Mouse (Mus musculus) adrenal gland, adult 2 months (tissue): Measurements from ENCODE around the gene Vps25. TPM values are rescaled to one million over a fixed set of nuclear protein-coding genes. Genes with fewer than 3 reads are reported as not detected.
A peak's percentile ranks its signal among the peaks of the same experiment; 100 is the strongest.

Experiments used
- DNase-seq: peaks from one replicate; pipeline ENCODE4 v3.0.0; 2021
- polyA plus RNA-seq: library from polyadenylated mRNA; depleted of rRNA; stranded (reverse); fragments of >200 nt; gene quantifications from 2 replicates; pipeline ENCODE4 v1.2.3, GENCODE M21; 2012
- total RNA-seq, 2 experiments: library from RNA; stranded (reverse); gene quantifications; 2 replicates each; pipeline ENCODE4 v1.2.3; 2021

The Vps25 gene
- total and polyA plus RNA-seq, 3 experiments: 102 to 186 (median 116) TPM

DNA sequence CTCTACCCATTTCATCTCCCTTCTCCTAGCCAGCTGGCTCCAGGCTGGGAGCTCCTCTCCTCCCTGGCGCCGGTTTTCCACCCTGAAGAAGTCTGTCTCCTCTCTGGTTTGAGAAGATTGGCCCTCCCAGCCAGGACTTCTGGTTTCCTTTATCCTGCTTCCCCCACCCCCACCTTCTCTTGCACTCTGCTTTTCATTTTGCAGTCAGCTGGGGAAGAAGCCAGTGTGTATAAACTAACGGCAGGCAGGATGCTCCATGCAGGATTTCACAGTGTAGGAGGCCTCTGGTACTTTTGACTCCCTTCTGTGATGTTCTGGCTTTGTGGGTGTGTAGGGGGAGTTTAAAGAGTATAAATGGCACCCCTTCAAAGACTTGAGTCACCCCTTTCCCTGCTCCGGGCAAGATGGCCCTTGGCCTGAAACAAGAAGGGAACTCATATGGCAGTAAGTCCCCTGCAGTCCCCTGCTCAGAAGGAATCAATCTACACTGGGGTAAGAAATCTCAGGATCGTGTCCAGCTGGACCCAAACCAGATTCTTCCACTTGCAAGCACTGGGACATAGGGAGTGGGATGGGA, 15.3 kb upstream of the Vps25 start:
- DNase-seq: no peak

DNA sequence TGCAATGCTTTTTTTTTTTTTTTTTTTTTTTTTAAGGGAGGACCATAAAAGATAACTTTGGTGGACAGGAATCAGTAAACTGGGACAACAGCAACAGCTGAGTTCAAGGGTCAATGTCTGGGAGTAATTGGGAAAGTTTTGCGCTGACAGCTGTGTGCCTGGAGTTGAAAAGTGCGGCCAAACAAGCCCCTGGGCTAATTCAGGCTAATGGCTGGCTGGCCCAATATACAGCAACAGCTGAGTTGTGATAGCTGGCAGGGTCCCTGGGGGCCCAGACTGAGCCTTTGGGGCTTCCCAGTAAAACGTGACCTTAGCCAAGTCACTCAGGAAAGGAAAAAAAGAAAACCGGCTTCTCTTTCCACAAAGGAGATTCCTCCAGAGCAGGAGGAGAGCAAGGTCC, 8.4 kb upstream of the Vps25 start:
- DNase-seq: no peak

DNA sequence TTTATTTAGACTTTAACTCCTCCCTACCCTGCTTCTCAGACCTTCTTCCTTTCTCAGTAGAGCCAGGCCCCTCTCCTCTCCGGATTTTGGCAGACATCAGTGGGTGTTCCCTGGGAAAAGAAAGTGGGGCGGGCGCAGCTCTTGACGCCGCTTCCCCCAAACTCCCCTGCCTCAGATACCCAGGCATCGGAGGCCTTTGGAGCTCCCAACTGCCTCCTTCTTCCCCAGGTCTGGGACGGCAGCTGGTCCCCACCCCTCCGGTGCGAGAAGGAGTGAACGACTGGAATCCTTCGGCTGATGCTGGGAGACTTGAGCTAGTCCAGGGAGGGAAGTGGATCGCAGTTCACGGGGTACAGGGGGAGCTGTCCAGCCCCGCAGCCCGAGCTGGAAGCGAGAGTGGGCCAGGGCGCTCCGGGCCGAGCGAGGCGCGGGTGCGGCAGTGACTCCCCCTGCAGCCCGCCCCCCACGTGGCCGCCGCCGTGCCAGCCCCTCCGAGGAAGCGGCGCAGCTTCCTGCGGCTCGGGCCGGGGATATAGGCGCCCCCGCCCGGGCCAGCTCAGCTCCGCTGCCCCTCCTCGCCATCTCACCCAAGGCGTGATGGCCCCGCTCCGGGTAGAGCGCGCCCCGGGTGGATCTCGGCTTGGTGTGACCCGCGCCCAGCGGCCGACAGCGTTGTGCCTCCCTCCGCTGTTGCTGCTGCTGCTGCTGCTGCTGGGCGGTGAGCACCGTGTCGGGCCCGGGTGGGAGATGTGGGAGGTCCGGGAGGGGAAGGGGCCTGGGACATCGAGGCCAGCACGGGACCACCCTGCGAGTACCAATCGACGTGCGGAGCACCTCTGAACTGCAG, 7.4 kb upstream of the Vps25 start, which contains the start of gene Ramp2:
Ramp2 (plus strand) TSS at position 174 of the 847 bp plus-strand sequence.
- DNase-seq: peak; percentile 65

DNA sequence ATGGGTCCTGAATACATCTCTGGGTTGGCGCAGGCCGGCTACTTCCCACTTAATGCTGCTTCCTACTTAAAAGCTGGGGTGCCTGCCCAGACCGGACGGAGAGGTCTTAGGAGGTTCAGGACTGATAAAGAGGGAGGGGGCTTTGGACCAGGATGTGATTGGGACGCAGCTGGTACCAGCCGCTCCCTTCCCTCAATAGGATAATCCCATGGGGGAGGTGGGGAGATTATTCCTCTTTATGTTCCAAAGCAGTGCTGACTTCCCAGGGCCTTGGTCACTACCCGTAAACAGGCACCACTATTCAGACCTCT, 6.8 kb upstream of the Vps25 start:
- no peak for DNase-seq

DNA sequence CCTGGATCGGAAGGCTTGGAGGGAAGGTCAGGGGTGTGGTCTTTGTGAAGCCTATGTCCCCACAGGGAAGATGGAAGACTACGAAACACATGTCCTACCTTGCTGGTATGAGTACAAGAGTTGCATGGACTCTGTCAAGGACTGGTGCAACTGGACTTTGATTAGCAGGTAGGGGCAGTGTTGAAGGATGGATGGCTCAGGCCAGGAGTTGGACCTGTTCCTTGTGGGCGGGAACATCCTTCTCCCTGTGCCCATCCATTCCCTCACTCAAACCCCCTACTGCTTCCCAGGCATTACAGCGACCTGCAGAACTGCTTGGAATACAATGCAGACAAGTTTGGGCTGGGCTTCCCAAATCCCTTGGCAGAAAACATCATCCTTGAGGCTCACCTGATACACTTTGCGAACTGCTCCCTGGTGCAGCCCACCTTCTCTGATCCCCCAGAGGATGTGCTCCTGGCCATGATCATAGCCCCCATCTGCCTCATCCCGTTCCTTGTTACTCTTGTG, 5.9 kb upstream of the Vps25 start:
- DNase-seq: no peak

DNA sequence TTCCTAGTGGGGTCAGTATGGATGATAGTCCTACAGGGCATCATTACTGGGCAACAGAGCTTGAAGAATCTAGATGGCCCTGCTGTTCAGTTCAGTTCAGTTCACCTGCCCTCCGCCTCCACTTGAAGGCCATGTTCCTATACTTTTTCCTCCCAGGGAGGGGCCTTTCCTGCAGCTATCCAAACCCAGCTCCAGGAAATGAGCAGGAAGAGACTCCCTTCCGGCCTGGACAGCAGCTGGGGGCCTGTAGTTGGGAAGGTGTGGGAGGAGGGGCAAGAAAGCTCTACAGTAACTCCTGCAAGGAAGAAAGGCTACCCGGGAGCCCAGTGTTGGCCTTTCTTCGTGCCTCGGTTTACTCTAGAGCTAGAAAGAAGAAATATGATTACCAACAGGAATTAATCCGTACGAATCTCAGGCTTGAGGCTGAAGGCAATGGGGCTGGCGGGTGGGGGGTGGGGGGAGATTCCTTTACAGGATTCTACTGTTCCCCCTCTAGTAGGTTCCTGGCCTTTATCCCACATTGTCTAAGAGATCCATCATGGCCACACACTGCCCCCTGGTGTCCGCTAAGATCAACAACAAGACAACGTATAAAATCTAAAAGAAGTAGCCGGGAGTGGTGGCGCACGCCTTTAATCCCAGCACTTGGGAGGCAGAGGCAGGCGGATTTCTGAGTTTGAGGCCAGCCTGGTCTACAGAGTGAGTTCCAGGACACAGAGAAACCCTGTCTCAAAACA, 5.1 kb upstream of the Vps25 start:
- peak; percentile 69 for DNase-seq

DNA sequence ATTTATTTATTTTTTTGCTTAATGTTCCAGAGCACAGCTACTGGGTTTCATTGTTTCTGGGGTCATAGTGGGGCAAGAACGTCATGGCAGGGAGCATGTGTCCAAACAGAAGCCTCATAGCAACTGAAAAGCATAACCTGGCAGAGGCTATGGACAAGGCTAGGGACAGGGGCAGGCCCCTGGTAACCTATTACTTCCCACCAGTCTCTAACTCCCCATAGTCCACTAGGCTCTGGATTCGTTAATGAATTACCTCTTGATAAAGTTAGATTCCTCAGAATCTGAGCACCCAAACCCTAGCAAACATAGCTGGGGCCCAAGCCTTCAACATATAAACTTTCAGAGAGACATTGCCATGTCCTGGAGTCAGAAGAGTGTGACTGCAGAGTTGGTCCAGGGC, 2.5 kb upstream of the Vps25 start:
- DNase-seq: no peak

DNA sequence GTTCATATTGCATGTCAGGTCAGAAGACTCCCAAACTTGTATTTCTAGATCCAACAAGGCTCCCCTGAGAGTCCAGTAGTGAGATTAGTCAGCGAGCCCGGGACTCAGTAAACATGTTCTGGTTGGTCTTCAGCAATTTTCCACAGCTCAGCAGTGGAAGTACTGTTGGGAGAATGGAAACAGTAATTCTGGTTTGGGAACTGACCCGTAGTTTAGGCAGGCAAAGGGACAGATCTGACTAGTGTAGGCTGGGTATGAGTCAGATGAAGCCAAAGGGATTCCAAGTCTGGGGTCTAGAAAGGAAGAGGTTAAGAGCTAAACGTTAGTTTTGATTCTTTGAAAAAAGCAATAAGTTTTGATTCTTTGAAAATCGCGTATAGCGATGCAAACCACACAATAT, 566 bp upstream of the Vps25 start:
- no peak for DNase-seq

DNA sequence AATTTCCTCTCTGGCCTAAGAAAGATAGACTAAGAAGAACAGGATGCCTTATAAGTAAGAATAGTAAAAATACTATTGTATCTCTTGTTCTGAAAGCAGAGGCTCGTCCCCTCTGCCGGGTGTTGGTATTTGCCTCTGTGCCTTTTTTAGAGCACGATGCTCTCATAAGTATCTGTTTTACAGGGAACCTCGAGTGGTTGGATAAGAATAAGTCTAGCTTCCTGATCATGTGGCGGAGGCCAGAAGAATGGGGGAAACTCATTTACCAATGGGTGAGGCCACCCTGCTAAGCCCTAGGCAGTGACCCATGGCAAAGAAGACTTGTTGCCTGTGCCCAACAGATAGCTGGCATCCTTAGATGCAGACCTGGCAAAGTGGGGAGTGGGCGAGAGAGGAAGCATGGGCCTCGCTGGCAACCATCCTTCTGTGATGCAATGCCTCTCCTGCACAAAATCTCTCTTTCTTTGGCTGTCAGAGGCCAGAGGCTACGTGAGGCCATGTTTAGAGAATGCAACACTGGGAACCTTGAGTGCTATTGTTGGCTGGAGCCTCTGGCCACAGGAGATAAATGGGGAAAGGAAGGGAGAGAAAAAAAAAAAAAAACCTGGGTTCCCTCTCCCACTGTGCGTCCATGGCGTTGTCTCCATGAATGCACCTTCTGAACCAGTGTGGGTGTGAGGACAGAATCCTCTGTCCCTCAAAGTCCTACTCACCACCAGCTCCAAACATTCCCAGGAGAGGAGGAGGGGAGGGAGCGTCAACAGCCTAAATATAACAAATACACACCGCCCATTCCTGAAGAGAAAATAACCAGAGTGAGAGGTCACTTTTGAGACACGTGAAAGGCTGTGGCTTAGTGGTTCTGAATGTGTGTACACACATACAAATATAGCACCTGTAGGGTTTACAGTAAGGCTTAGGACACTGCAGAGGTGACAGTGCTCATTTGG, 2.6 kb downstream of the Vps25 start:
- no peak for DNase-seq

DNA sequence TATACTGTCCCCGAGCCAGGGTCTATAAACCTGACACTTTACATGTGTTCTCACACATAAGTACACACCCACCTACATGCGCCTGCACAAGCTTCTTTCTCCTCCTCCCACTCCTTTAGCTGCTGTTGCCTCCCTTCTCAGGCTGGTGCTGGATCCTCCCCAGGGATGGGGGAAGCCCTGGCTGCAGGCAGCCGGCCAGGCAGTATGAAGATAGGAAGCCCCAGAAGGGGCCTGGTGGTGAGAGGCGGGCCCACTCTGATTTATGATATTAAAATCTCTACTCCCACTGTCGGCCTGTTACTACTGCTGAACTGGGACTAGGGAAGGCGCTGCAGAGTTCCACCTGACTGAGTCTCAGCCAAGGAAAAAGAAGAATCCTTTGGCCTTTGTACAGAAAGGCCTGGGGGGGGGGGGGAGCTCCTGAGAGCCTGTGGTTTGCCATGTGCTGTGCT, 5.8 kb downstream of the Vps25 start:
- no peak for DNase-seq

DNA sequence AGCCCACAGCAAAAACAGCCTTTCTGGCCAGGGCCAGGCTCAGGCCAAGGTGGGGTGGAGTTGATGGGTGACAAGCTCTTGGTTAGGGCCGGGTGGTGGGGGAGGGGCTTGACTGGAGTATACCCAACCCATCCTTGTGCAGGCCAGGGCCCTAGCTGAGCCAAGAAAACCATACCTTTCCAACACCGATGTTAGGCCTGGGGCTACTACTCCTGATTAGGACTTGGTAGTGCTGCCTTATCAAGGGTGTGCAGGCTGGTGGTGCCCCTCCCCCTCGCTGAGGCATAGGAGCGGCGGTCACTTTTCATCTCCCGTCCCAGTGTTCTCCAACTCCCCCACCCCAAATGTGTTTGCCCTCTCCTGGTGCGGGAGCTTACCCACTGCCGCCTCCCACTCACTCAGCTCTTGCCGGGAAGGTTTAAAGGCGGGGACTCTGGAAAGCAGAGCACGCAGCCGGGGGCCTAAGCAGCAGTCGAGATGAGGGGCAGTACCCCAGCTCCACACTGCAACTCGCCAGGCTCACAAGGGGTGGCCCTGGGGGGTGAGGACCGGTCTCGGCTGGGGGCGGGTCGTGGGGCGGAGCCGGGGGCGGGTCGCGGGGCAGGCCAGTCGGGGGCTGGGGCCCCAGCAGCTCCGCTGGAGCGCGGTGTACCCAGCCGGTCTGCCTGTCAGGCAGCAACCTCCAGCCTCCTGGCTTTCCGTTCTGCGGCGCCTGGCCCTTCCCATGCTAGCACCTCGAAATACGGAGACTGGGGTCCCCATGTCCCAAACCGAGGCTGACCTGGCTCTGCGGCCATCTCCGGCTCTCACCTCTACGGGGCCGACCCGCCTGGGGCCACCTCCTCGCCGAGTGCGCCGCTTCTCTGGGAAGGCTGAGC, 6.7 kb downstream of the Vps25 start, which contains the start of gene Wnk4:
Wnk4 (plus strand) TSS at position 620 of the 878 bp plus-strand sequence.
- DNase-seq: peak; percentile 80

DNA sequence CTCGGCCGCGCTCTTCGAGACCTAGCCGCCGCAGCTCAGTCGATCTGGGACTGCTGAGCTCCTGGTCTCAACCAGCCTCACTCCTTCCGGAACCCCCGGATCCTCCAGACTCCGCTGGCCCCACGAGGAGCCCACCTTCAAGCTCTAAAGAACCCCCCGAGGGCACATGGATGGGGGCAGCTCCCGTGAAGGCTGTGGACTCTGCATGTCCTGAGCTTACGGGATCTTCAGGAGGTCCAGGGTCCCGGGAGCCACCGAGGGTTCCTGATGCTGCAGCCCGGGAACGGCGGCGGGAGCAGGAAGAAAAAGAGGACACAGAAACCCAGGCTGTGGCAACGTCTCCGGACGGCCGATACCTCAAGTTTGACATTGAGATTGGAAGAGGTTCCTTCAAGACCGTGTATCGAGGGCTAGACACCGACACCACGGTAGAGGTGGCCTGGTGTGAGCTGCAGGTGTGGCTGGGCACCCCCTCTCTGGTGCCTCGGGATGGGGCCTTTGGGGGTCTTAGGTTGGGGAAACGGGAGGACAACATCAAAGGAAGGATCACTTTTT, 7.4 kb downstream of the Vps25 start:
- no peak for DNase-seq

DNA sequence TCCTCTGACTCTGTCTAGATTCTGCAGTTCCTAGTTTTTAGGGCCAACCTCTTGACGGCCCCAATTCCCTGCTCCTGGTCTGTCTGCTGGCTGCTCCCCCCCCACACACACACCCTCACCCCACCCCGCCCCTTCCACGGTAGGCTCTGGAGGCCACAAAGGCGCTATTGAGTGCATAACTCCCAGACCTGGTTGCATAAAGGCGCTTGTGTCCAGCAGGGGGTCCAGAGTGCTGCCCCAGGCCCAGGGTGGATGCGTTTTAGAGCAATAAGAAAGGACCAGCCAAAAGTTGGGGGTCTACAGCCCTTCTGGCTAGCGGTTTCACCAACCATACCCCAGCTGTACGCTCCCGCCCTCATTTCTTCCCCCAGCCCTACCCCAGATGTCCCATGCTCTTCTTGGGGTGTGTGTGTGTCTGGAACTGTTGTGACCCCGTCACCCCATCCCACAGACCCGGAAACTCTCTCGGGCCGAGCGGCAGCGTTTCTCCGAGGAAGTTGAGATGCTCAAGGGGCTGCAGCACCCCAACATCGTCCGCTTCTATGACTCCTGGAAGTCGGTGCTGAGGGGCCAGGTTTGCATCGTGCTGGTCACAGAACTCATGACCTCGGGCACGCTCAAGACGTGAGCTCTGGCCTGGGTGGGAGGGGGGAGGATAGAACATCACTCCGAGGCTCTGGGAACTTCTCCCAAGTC, 8.9 kb downstream of the Vps25 start:
- no peak for DNase-seq

DNA sequence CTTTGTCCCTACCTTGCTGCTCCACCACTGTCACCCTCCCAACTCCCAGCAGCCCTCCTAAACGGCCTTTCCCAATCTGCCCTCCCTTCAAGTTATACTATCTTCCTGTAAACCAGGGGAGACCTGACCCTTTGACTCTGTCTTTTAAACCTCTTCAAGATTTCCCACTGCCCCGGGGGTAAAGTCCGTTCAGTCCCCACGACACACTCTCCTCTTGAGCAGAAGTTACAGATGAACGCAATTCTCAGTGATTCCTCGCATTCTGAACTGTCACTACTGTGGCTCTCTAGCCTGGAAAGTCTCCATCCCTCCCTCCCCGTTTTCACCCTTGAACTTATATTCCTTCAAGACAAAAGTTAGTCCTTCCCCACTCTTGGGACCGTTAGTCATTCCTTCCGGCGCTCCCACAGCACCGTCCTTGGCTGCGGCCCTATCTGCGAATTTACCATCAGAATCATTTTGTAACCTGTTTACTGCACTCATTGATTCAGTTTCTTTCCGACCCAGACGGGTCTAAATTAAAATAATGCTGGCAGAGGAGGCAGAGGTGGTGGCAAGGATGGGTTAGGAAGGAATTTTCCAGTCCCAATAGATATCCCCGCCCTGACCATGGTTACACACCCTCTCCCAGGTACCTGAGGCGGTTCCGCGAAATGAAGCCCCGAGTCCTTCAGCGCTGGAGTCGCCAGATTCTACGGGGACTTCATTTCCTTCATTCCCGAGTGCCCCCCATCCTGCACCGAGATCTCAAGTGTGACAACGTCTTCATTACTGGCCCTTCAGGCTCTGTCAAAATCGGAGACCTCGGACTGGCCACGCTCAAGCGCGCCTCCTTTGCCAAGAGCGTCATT, 9.9 kb downstream of the Vps25 start:
- no peak for DNase-seq

DNA sequence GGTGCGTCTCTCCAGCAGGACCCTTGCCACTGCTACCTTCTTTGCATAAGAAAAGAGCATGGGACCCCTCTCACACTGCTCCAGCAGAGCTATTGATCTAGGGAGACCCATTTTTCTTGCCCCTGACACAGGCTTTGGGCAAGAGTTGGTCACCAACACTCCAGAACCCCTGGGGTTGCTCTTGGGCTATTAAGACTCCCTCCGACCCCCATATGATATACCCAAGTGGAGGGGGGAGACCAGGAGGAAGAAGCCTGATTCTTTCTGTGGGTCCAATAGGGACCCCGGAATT, 10.4 kb downstream of the Vps25 start:
- no peak for DNase-seq

DNA sequence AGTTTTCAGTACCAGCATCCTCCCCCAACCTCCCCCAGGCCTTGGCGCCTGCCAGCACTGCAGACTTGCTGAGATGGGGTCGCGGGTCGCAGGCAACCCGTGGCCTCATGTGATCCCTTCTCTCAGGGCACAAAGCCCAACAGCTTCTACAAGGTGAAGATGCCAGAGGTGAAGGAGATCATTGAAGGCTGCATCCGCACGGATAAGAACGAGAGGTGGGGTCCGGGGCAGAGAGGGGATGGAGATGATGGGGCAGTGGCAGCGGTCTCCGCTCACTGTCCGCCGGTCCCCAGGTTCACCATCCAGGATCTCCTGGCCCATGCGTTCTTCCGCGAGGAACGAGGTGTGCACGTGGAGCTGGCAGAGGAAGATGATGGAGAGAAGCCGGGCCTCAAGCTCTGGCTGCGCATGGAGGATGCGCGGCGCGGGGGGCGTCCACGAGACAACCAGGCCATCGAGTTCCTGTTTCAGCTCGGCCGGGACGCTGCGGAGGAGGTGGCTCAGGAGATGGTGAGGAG, 11.5 kb downstream of the Vps25 start:
- no peak for DNase-seq

DNA sequence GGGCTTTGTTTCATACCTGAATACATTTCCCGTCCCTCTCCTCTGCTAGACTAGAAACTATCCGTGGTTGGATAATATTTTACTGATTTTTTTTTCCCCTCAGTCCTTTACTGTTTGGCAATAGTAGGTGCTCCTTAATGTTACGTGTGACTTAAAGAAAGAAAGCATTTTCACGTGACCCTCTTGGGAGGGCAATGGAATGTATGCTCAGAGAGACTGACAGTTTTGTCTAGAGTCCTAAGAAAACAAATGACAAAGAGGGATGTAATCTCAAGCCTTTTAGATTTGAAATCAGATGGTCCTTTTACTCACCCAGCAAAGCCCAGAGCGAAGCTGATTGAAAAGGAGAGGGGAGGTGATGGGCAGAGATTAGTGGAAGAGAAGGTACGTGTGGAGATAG, 12.4 kb downstream of the Vps25 start:
- DNase-seq: no peak

DNA sequence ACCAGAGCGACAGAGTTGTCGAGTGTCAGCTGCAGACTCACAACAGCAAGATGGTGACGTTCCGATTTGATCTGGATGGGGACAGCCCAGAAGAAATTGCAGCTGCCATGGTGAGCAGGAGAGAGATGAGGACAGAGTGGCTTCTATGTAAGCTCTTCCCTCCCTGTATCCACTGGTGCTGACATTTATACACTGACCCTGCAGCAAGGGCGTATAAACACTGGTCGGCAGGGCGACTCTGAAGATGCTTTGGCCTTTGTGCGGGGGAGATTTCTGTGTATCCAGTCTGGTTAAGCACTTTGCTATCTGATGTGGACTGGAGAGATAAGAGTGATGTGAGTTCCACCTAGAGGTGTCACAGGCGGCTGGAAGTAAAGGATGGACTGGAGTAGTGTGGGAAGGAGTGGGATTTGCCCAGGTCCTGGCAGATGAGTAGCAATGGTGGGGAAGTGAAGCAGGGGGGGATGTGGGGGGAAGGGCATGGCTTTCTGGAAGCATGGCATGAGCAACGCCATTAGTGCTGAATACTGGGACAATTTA, 16.1 kb downstream of the Vps25 start:
- DNase-seq: no peak
